Mouse (Mus musculus) forebrain, embryonic 12.5 days (tissue): ENCODE data around the gene Tab1. TPM values are rescaled to one million over a fixed set of nuclear protein-coding genes. Genes with fewer than 3 reads are reported as not detected.
"Not testable (repeated sequence)": the region's sequence is repeated elsewhere in the genome, so short reads cannot be mapped to it uniquely, and the experiment has no call there.

Experiments
- ATAC-seq: fragments of 200-750 bp; cut with Nextera tagmentation; 2 replicates; pipeline ENCODE4 v1.8.0; 2017; ENCODE audit warnings: moderate TSS enrichment; ENCODE audit not compliant: low FRiP score
- H3K27ac ChIP-seq: fragments of 300-500 bp; sonication (generic); 2 replicates; pipeline ENCODE4 v1.5.1; 2016; ENCODE audit warnings: mild to moderate bottlenecking
- H3K27me3 ChIP-seq: fragments of 300-500 bp; sonication (generic); 2 replicates; pipeline ENCODE4 v1.6.1; 2016; ENCODE audit warnings: mild to moderate bottlenecking
- H3K36me3 ChIP-seq: fragments of 300-500 bp; sonication (generic); replicated peaks from 2 replicates; pipeline ENCODE4 v1.6.1; 2016; ENCODE audit warnings: mild to moderate bottlenecking
- H3K4me1 ChIP-seq: fragments of 300-500 bp; sonication (generic); 2 replicates; pipeline ENCODE4 v1.6.1; 2016
- H3K4me2 ChIP-seq: fragments of 300-500 bp; sonication (generic); 2 replicates; pipeline ENCODE4 v1.6.1; 2016; ENCODE audit warnings: mild to moderate bottlenecking, moderate library complexity
- H3K4me3 ChIP-seq: fragments of 300-500 bp; sonication (generic); replicated peaks from 2 replicates; pipeline ENCODE4 v1.5.1; 2016; ENCODE audit warnings: mild to moderate bottlenecking
- H3K9ac ChIP-seq: fragments of 300-500 bp; sonication (generic); 2 replicates; pipeline ENCODE4 v1.6.1; 2016; ENCODE audit warnings: mild to moderate bottlenecking
- H3K9me3 ChIP-seq: fragments of 300-500 bp; sonication (generic); 2 replicates; pipeline ENCODE4 v1.6.1; 2016
- WGBS: fragments of 180-500 bp; shearing (Covaris S2); methylation state at CpG from one replicate; pipeline ENCODE4 v1.1.7; 2016; 5-methylcytosine and 5-hydroxymethylcytosine counted together
- polyA plus RNA-seq: library from polyadenylated mRNA; unstranded; fragments of >200 nt; fragmentation: Nextera tagmentation; extraction: Ambion mirVana; gene quantifications from 2 replicates; pipeline ENCODE4 v1.2.1, GENCODE M21; 2016

Gene Tab1
- polyA plus RNA-seq, 1 experiment from 2014 or later, result 40.5 TPM

DNA sequence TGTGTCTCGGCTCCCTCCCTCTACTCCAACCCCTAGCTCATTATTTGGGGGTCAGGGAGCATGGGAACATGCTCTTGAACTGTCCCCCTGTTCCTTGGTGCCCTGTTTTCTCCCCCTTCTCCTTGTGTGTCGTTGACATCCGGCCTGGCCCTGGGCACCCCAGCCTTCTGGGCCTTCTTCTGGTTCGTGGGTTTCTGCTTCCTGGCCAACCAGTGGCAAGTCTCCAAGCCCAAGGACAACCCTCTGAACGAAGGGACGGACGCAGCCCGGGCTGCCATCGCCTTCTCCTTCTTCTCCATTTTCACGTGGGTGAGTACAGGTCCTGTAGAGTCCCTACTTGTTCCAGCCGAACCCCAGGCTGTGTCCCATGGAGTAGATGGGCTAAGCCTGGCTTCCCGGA is 21.5 kb upstream of the Tab1 start:
- WGBS, result 82% methylated on average over 12 of the region's 12 CpGs
- H3K27me3 ChIP-seq, result no peaks in the 10 kb centered on the region
- H3K4me3 ChIP-seq, result no peak overlapping the region
- H3K9ac ChIP-seq, result no peak overlapping the region
- H3K36me3 ChIP-seq, result no peaks in the 10 kb centered on the region; the same call in none of the 2 replicates
- 0 out of 2 replicates have a peak, but pooled peaks cover 2% of the 10 kb centered on the region for H3K9me3 ChIP-seq
- ATAC-seq, result no peak
- no peak overlapping the region for H3K27ac ChIP-seq
- no peak overlapping the region for H3K4me2 ChIP-seq
- H3K4me1 ChIP-seq, result no peaks in the 10 kb centered on the region

DNA sequence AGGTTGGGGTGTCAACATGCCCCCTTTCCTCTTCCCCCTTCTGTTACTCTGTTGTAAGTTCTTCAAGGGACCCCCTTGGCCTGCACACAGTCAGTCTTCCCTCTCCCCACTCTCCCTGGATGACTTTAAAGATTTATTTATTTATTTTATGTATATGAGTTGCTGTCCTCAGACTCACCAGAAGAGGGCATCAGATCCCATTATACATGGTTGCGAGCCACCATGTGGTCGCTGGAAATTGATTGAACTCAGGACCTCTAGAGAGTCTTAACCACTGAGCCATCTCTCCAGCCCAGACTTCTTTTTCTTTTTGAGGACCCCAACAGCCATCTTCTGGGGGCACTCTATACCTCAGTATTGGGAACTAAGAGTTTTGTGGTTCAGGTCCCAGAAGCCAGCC is 20.4 kb upstream of the Tab1 start:
- no peak overlapping the region for H3K27ac ChIP-seq
- ATAC-seq, result no peak
- no peaks in the 10 kb centered on the region for H3K4me1 ChIP-seq
- H3K4me3 ChIP-seq, result no peak overlapping the region
- H3K9me3 ChIP-seq, result 0 out of 2 replicates have a peak, but pooled peaks cover 2% of the 10 kb centered on the region
- no peak overlapping the region for H3K4me2 ChIP-seq
- H3K36me3 ChIP-seq, result no peaks in the 10 kb centered on the region; the same call in none of the 2 replicates
- WGBS, result 53% methylated on average over 2 of the region's 2 CpGs
- H3K9ac ChIP-seq, result no peak overlapping the region
- no peaks in the 10 kb centered on the region for H3K27me3 ChIP-seq

DNA sequence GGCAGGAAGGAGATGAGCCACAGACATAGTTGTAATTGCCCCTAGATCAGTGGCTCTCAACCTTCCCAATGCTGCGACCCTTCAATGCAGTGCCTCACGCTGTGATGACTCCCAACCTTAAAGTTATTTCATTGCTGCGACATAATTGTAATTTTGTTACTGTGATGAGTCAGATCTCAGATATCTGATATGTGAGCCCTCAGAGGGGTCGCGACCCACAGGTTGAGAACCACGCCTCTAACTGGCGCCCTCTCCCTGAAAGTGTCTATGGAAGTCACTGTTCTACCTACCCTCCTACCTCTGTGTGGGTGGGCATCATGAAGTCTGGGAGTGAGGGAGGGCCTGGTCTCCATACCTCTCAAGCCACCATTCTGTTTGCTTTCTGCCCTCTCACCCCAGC is 18.5 kb upstream of the Tab1 start:
- H3K4me1 ChIP-seq, result no peaks in the 10 kb centered on the region
- H3K27me3 ChIP-seq, result no peaks in the 10 kb centered on the region
- no peaks in the 10 kb centered on the region; the same call in none of the 2 replicates for H3K36me3 ChIP-seq
- 0 out of 2 replicates have a peak, but pooled peaks cover 2% of the 10 kb centered on the region for H3K9me3 ChIP-seq
- no peak overlapping the region for H3K4me2 ChIP-seq
- H3K4me3 ChIP-seq, result no peak overlapping the region
- no peak overlapping the region for H3K9ac ChIP-seq
- 92% methylated on average over 7 of the region's 7 CpGs for WGBS
- H3K27ac ChIP-seq, result no peak overlapping the region
- ATAC-seq, result no peak

DNA sequence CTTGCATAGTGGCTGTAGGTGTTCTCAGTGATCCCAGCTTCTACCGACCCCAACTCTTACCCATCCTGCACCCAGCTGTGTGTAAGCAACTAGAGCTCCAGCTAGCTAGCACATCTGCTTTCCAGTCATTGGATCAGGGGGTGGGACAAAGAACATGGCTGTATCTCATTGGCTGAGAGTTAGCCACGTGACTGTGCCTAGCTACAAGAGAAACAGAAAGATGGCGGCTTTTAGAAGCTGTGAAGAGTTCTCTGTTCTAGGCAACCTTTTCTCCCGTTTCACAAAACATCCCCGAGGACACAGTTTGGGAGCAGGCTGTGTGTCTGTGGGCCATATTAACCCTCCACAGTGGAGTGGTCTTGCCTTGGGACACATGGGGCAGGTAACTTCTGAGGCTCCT is 17.7 kb upstream of the Tab1 start:
- H3K9ac ChIP-seq, result no peak overlapping the region
- H3K27me3 ChIP-seq, result no peaks in the 10 kb centered on the region
- 0 out of 2 replicates have a peak overlapping the region, but pooled peaks have one; percentile 7 for H3K4me3 ChIP-seq
- 0 out of 2 replicates have a peak, but pooled peaks cover 2% of the 10 kb centered on the region for H3K9me3 ChIP-seq
- no peak for ATAC-seq
- H3K36me3 ChIP-seq, result no peaks in the 10 kb centered on the region; the same call in none of the 2 replicates
- no peak overlapping the region for H3K27ac ChIP-seq
- 64% methylated on average over 5 of the region's 5 CpGs for WGBS
- no peak overlapping the region for H3K4me2 ChIP-seq
- H3K4me1 ChIP-seq, result no peaks in the 10 kb centered on the region

DNA sequence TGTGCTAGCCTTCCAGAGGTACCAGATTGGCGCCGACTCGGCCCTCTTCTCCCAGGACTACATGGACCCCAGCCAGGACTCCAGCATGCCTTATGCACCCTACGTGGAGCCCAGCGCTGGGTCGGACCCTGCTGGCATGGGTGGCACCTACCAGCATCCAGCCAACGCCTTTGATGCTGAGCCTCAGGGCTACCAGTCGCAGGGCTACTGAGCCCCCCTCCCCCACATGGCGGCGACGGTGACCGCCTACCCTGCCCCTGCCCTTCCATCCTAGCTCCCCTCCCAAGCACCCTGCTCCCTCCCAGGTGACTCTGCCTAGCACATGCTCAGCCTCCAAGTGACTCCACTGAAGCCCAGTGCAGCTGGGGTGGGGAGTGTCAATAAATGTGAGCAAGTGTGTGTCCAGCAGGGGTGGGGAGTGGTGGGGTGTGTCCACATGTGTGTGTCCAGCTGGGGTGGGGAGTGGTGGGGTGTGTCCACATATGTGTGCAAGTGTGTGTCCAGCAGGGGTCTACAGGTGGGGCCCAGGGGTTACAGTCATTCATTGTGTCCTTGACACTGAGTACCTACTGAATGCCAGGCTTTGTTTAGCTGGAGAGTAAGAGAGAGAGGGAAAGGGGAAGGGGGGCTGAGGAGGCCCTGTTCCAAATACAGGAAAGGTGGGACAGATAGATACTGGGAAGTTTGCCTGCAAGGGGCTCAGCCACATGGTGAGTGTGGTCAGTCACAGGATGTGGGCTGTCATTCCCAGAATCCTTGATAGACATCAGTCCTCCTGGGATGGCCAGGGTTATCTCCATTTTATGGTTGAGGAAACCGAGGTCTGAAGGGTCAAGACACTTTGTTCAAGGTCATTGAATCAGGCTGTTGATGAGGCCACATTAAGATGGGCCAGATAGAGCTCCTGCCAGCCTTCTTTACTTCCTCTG is 16.8 kb upstream of the Tab1 start:
- no peak overlapping the region for H3K4me2 ChIP-seq
- 0 out of 2 replicates have a peak, but pooled peaks cover 2% of the 10 kb centered on the region for H3K9me3 ChIP-seq
- no peak for ATAC-seq
- H3K27me3 ChIP-seq, result no peaks in the 10 kb centered on the region
- WGBS, result 83% methylated on average over 13 of the region's 13 CpGs
- no peaks in the 10 kb centered on the region; the same call in 1 of the 2 replicates for H3K36me3 ChIP-seq
- H3K4me1 ChIP-seq, result no peaks in the 10 kb centered on the region
- H3K9ac ChIP-seq, result no peak overlapping the region
- H3K27ac ChIP-seq, result no peak overlapping the region
- H3K4me3 ChIP-seq, result no peak overlapping the region

DNA sequence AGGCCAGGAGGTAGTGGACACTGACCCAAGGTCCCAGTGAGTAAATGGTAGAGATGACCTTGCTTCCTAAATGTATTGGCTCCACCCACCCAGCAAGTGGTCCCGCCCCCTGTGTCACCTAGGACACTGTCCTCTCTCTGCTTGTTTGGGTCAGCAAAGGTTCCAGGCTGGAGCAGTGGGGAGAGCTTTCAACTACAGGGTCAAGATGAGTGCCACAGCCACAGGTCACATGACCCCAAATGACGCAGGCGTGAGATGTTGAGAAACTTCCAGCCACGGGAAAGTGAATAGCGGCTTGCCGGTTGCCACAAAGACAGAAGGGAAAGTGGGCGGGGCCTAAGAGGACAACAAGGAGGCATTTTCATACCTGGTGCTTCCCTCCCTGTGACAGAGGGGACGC is 15.8 kb upstream of the Tab1 start:
- no peak overlapping the region for H3K27ac ChIP-seq
- no peaks in the 10 kb centered on the region; the same call in 1 of the 2 replicates for H3K36me3 ChIP-seq
- 0 out of 2 replicates have a peak, but pooled peaks cover 2% of the 10 kb centered on the region for H3K9me3 ChIP-seq
- whole genome bisulfite sequencing, result 63% methylated on average over 8 of the region's 8 CpGs
- no peak overlapping the region for H3K4me3 ChIP-seq
- no peaks in the 10 kb centered on the region for H3K4me1 ChIP-seq
- no peak overlapping the region for H3K9ac ChIP-seq
- no peak for ATAC-seq
- no peak overlapping the region for H3K4me2 ChIP-seq
- no peaks in the 10 kb centered on the region for H3K27me3 ChIP-seq

DNA sequence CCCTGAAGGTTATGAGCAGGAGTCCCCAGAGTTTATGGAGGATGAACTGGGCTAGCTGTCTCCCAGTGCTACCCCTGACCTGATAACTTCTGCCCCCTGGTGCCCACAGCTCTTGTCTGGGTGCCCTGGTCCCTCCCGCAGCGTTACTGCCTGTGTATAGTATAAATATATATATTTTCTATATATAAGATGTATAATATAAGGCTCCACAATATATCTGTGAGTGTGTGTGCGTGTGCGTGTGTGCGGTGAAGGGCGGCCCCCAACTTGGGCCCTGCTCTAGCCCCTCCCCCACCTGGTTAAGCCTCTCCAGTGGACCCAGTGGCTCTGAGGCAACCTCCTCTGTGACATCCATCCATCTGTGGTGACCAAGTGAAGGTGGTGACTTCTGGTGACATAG is 13.9 kb upstream of the Tab1 start:
- WGBS, result 93% methylated on average over 6 of the region's 6 CpGs
- Histone ChIP-seq H3K4me2 (no peak overlapping the region), H3K9me3 (no peaks in the 10 kb centered on the region), H3K27ac (no peak overlapping the region), H3K27me3 (no peaks in the 10 kb centered on the region), H3K4me1 (no peaks in the 10 kb centered on the region), H3K4me3 (no peak overlapping the region), H3K36me3 (no peaks in the 10 kb centered on the region), H3K9ac (no peak overlapping the region)
- no peak for ATAC-seq

DNA sequence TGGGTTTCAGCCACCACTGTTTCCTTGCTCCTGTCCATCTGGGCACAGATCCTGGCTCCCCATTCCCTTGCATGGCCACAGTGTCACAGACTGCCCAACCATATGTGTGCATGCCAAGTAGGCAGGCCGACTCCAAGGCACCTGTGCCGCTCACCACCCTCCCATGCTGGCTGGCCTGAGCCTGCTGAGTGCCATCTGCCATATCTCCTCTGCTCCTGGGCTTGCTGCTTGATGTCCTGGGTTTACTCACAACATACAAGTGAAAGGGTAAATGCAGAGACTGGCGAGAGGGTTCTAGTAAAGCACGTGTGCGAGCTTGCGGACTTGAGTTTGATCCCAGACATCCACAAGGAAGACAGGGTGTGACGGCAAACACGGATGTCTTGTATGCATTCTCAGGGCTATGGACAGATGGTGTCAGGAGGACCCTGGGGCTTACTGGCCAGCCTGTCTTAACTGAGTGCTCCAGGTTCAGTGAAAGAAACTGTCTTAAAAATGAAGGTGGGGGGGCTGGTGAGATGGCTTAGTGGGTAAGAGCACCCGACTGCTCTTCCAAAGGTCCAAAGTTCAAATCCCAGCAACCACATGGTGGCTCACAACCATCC is 11.1 kb upstream of the Tab1 start:
- Histone ChIP-seq H3K4me3 (no peak overlapping the region), H3K27ac (no peak overlapping the region), H3K9me3 (no peaks in the 10 kb centered on the region), H3K9ac (no peak overlapping the region), H3K4me2 (no peak overlapping the region), H3K27me3 (no peaks in the 10 kb centered on the region), H3K4me1 (no peaks in the 10 kb centered on the region), H3K36me3 (no peaks in the 10 kb centered on the region)
- ATAC-seq, result no peak
- WGBS, result 90% methylated on average over 9 of the region's 9 CpGs

DNA sequence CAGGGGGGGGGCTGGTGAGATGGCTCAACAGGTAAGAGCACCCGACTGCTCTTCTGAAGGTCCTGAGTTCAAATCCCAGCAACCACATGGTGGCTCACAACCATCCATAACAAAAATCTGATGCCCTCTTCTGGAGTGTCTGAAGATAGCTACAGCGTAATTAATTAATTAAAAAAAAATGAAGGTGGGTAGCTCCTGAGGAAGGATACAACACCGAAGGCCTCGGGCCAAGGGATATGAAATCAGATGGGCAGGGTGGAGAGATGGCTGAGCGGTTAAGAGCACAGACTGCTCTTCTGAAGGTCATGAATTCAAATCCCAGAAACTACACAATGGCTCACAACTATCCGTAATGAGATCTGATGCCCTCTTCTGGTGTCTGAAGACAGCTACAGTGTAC is 10.5 kb upstream of the Tab1 start:
- ATAC-seq, H3K9ac ChIP-seq, H3K36me3 ChIP-seq, H3K4me3 ChIP-seq, H3K4me2 ChIP-seq, H3K27me3 ChIP-seq, H3K9me3 ChIP-seq, H3K4me1 ChIP-seq, H3K27ac ChIP-seq: not testable (repeated sequence)
- 93% methylated on average over 6 of the region's 6 CpGs for WGBS

DNA sequence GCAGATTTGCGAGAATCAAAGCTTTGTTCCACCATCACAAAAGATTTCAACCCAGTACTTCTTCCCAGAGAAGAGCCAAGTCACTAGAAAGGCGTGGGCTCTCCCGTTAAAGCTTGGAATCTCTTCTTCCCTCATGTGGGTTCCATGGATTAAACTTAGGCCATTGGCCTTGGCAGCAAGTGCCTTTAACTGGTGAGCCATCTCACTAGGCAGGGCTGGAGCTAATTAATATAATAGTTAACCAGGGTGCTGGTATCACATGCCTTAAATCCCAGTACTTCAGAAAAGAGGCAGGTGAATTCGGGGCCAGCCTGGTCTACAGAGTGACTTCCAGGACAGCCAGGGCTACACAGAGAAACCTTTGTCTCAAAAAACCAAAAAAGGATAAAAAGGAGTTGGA is 8.3 kb upstream of the Tab1 start:
- WGBS, result 79% methylated on average over 4 of the region's 4 CpGs
- no peaks in the 10 kb centered on the region for H3K36me3 ChIP-seq
- H3K27ac ChIP-seq, result no peak overlapping the region
- H3K9me3 ChIP-seq, result no peaks in the 10 kb centered on the region
- H3K9ac ChIP-seq, result no peak overlapping the region
- no peak overlapping the region for H3K4me2 ChIP-seq
- ATAC-seq, result no peak
- no peak overlapping the region for H3K4me3 ChIP-seq
- no peaks in the 10 kb centered on the region for H3K4me1 ChIP-seq
- 0 out of 2 replicates have a peak, but pooled peaks cover 5% of the 10 kb centered on the region for H3K27me3 ChIP-seq

DNA sequence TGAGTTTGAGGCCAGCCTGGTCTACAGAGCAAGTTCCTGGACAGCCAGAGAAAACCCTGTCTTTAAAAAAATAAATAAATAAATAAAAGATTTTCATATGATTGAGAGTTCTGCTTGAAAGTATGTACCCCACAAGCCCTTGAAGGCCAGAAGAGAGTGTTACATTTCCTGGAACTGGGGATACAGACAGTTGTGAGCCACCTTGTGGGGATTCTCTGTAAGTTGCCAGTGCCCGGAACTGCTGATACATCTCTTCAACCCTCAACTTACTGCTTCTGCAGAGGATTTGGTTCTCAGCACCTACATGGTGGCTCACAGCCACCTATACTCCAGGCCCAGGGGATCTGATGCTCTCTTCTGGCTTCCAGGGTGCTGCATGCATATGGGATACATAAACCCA is 5.7 kb upstream of the Tab1 start:
- Histone ChIP-seq H3K9me3 (no peaks in the 10 kb centered on the region), H3K4me1 (no peaks in the 10 kb centered on the region), H3K9ac (no peak overlapping the region), H3K4me2 (no peak overlapping the region), H3K27me3 (0 out of 2 replicates have a peak, but pooled peaks cover 6% of the 10 kb centered on the region), H3K36me3 (no peaks in the 10 kb centered on the region), H3K27ac (no peak overlapping the region), H3K4me3 (no peak overlapping the region)
- no peak for ATAC-seq
- 64% methylated on average over 1 of the region's 1 CpGs for WGBS

DNA sequence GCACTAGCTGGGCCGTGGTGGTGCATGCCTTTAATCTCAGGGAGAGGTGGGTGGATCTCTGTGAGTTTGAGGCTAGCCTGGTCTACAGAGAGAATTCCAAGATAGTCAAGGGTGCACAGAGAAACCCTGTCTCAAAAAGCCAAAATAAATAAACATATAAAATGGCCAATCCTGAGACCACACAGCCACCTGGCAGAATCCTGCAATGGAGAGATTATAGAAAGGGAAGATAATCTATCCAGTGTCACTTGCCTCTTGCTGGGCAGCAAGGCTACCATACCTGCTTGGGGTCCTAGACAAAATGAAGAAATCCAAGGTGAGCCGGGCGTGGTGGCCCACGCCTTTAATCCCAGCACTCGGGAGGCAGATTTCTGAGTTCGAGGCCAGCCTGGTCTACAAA is 2.9 kb upstream of the Tab1 start:
- ATAC-seq, result no peak
- Histone ChIP-seq H3K4me2 (no peak overlapping the region), H3K4me3 (no peak overlapping the region), H3K36me3 (no peaks in the 10 kb centered on the region), H3K4me1 (peaks cover 15% of the 10 kb centered on the region), H3K9ac (no peak overlapping the region), H3K27ac (no peak overlapping the region), H3K27me3 (0 out of 2 replicates have a peak, but pooled peaks cover 6% of the 10 kb centered on the region), H3K9me3 (no peaks in the 10 kb centered on the region)
- WGBS, result 91% methylated on average over 6 of the region's 6 CpGs
